Mouse (Mus musculus) fat pad, adult 2 months (tissue): ENCODE results near the gene Gnb5.
"Not testable (repeated sequence)": the region's sequence is repeated elsewhere in the genome, so short reads cannot be mapped to it uniquely, and the experiment has no call there.

ENCODE experiments used
- DNase-seq: peaks from one replicate; pipeline ENCODE4 v3.0.0-alpha.2; 2011; ENCODE audit warnings: low read depth, low spot score; ENCODE audit errors: extremely low read depth

Gene Gnb5

GRCm38 (mm10) chr9:75353094-75353493, 47.0 kb downstream of the Gnb5 start:
- no peak for DNase-seq

DNA sequence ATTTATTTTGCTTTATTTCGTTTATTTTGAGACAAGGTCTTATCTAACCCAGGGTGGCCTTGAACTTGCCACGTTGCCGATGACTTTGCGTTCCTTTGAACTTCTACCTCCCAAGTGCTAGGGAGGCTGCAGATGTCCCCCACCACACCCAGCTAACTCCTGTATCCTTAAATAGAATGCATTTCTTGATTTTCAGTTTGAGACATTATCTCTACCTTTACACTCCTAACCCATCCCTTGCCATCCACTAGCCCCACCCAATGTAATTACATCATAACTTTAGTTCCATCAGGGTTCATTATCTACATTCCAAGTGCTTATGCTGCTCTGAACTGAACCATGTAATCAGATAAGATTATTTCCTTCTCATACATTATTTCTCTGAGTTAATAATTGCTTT, 49.7 kb downstream of the Gnb5 start:
- DNase-seq = no peak

- DNase-seq = no peak
These were observed 51.1 kb downstream of the Gnb5 start for GRCm38 (mm10) chr9:75357087-75357654.

- DNase-seq = no peak
These were observed 55.6 kb downstream of the Gnb5 start for GRCm38 (mm10) chr9:75361699-75362098.

GRCm38 (mm10) chr9:75362201-75362600, 56.1 kb downstream of the Gnb5 start:
- peak; percentile 94 for DNase-seq

GRCm38 (mm10) chr9:75363001-75363400, 56.9 kb downstream of the Gnb5 start:
- DNase-seq = peak; percentile 73

DNA sequence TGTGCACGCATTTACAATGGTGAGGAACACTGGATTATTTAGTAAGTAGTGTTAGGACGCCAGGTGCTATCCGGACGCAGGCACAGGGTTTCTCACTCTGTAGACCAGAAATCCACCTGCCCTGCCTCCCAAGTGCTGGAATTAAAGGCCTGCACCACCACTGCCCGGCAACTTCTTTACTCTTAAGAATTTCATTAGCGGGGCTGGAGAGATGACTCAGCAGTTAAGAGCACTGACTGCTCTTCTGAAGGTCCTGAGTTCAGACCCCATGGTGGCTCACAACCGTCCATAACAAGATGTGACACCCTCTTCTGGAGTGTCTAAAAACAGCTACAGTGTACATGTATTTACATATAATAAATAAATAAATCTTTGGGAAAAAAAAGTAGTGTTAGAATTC, 57.6 kb downstream of the Gnb5 start:
- not testable (repeated sequence) for DNase-seq

- no peak for DNase-seq
These were observed 59.1 kb downstream of the Gnb5 start for GRCm38 (mm10) chr9:75365195-75365594.

DNA sequence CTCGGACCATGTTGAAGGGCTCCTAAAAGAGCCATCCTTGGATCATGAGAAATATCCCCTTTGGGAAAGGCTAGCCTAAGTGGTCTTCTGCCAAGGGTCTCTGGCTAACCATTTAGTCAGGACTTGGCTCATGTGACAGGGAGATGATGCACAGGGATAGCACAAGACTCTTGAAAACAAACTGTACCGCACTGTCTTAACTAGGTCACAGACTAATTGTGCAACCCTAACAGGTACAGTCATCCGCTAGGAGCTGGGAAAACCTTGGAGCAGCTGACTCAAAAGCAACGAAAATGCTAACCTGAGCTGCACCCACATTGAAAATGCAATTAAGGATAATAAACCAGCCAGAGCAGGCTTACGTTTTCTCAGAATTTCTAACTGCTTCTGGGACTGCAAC, 60.1 kb downstream of the Gnb5 start:
- DNase-seq = peak; percentile 54

DNA sequence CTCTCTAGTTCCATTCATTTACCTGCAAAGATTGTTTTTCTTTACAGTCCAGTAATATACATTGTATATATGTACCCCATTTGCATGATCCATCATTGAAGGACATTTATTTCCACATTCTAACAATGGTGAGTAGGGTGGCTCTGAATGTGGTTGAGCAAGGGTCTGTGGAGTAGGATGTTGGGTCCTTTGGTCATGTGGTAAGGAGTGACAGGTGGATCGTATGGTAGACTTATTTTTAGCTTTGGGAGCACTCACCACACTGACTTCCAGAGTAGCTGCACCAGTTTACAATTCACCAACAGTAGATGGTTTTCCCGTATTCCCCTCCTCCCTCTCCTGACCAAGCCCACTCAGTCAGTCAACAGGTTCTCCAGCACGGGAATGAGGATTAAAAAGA, 62.7 kb downstream of the Gnb5 start:
- no peak for DNase-seq

DNA sequence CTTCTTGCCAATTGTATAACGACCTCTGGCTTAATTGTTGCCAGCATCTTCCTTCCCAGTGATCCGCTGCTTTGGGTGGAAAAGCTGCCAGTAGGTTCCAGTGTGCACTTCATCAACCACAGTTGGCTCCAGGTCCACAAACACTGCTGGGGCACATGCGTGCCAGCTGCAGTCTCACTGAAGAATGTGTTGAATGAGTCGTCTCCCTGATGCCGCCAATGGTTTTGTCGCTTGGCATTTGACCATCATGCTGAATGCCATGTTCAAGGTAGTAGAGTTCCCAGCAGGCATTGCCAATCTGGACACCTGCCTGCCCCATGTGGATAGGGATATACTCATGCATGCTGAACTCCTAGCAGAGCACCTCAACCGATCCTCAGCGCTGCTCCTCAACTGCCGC, 69.5 kb downstream of the Gnb5 start:
- DNase-seq = no peak

DNA sequence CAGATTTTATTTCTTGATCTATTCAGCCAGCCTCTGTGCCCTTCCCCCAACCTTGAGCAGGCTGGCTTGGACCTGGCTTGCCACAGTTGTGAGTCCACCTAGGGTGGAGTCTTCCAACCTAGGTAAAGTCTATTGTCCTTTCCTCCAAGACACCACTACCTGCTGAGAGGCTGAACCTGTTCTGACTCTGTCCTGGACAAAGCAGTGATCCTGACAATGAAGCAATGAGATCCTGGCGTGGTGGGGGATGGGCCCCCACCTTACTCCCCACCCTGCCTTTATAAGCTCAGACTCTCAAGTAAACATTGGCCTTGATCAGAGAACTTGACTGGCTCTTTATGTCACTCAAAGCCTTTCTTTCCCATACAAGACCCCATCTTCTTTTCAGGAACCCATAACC, 70.3 kb downstream of the Gnb5 start:
- DNase-seq = no peak

GRCm38 (mm10) chr9:75378774-75379173, 72.7 kb downstream of the Gnb5 start:
- no peak for DNase-seq

DNA sequence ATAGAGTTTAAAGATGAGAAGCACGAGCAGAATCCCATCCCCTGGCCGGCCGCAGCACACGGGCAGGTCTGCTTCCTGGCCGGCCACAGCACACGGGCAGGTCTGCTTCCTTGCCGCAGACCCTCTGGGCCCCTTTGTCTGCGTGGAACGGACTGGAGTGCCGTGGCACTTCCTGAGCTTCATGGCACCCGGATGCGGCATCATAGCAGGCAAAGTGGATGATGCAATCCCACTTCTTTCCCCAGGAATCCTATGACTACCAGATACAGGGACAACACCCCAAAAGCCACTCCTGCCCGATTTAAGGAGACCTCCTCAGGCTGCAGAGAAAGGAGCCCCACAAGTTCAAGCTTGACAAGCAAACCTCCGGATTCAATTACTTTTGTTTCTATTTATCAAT, 76.7 kb downstream of the Gnb5 start:
- DNase-seq = no peak

DNA sequence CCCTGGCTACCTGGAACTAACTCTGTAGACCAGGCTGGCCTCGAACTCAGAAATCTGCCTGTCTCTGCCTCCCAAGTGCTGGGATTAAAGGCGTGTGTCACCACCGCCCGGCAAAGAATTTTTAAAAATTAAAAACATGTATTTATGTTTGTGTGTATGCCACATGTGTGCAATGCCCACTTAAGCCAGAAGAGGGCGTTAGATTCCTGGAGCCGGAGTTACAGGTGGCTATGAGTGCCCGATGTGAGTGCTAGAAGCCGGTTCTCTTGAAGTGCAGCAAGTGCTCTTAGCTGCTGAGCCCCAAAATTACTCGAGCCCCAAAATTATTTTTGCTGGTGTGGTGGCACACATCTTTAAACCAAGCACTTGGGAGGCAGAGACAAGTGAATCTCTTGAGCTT, 77.7 kb downstream of the Gnb5 start:
- no peak for DNase-seq

- no peak for DNase-seq
These were observed 78.4 kb downstream of the Gnb5 start for GRCm38 (mm10) chr9:75384337-75384962.

GRCm38 (mm10) chr9:75385218-75385974, 79.3 kb downstream of the Gnb5 start:
- DNase-seq = peak; percentile 99

DNA sequence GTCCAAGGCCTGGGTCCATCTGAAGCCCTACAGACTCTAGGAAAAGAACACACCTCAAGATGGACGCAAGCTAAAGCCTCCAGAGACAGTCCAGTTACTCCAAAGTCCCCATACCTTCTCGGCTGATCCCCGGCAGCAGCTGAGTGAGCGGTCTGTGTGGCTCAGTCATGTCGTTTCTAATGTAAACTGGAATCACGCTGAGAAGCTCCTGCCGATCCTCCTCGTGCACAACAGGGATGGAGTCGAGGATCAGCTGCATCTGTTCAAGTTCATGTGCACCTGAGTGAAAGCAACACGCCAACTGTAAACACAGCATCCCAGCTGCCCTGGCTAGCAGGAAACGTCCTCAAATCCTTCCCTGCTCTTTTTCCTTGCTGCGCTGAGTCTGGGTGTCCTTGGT, 87.2 kb downstream of the Gnb5 start:
- DNase-seq = no peak
